Mouse (Mus musculus) ES-E14 (cell line): ENCODE measurements around the gene Mgmt. TPM values are rescaled to one million over a fixed set of nuclear protein-coding genes. Genes with fewer than 3 reads are reported as not detected.

Source experiments
- DNase-seq: peaks from one replicate; pipeline ENCODE4 v3.0.0-alpha.2; 2013; ENCODE audit warnings: low read depth, low spot score
- H3K27ac ChIP-seq: 2 replicates; pipeline ENCODE4 v1.5.1; 2012; ENCODE audit warnings: low read depth, mild to moderate bottlenecking, low read length, moderate library complexity, mixed read lengths; ENCODE audit not compliant: poor library complexity, insufficient read depth, severe bottlenecking
- H3K36me3 ChIP-seq: 2 replicates; pipeline ENCODE4 v1.6.1; 2012; ENCODE audit warnings: mild to moderate bottlenecking, low read length, moderate library complexity, mixed read lengths; ENCODE audit not compliant: control insufficient read depth, poor library complexity, insufficient read depth, severe bottlenecking
- H3K4me1 ChIP-seq, 2 experiments: fragments of 150-350 bp in 1 of 2; sonication (generic) in 1 of 2; 2 replicates each; pipeline ENCODE4 v1.6.1; 2012; ENCODE audit warnings: low read length in 2 of 2, mild to moderate bottlenecking in 1 of 2, mixed read lengths in 1 of 2; ENCODE audit not compliant: control insufficient read depth in 2 of 2, insufficient read depth in 2 of 2, poor library complexity in 1 of 2
- H3K4me3 ChIP-seq, 2 experiments: fragments of 150-350 bp in 1 of 2; sonication (generic) in 1 of 2; 2 replicates each; pipeline ENCODE4 v1.5.1; 2012; ENCODE audit warnings: low read length in 2 of 2, low read depth in 1 of 2, mild to moderate bottlenecking in 1 of 2, mixed read lengths in 1 of 2; ENCODE audit not compliant: insufficient read depth in 1 of 2, poor library complexity in 1 of 2, severe bottlenecking in 1 of 2
- H3K9ac ChIP-seq: 2 replicates; pipeline ENCODE4 v1.6.1; 2012; ENCODE audit warnings: low read depth, mild to moderate bottlenecking, low read length, mixed read lengths; ENCODE audit not compliant: poor library complexity, insufficient read depth, severe bottlenecking
- H3K9me3 ChIP-seq: fragments of 150-350 bp; sonication (generic); 2 replicates; pipeline ENCODE4 v1.6.1; 2012; ENCODE audit warnings: low read depth, mild to moderate bottlenecking, low read length; ENCODE audit not compliant: control insufficient read depth, insufficient read depth
- CHD2 ChIP-seq: IDR thresholded peaks from 2 replicates; pipeline ENCODE4 v1.6.1; 2014; ENCODE audit warnings: mild to moderate bottlenecking, low read depth, low read length, inconsistent platforms
- HCFC1 ChIP-seq: IDR thresholded peaks from 2 replicates; pipeline ENCODE4 v1.6.1; 2012; ENCODE audit warnings: low read length, inconsistent platforms, borderline replicate concordance; ENCODE audit not compliant: insufficient read depth
- MAFK ChIP-seq: IDR thresholded peaks from 2 replicates; pipeline ENCODE4 v1.6.1; 2014; ENCODE audit warnings: mild to moderate bottlenecking, low read depth, low read length, inconsistent platforms; ENCODE audit not compliant: insufficient read depth
- ZC3H11A ChIP-seq: IDR thresholded peaks from 2 replicates; pipeline ENCODE4 v1.6.1; 2012; ENCODE audit warnings: low read depth, mild to moderate bottlenecking, inconsistent platforms, low read length, borderline replicate concordance
- ZNF384 ChIP-seq: IDR thresholded peaks from 2 replicates; pipeline ENCODE4 v1.6.1; 2012; ENCODE audit warnings: low read depth, low read length, inconsistent platforms
- in situ Hi-C, 2 experiments: fragments of 600-800 bp; cut with MboI; formaldehyde crosslinking; loops; one replicate each; pipeline ENCODE4 v1.15.1; 2025; ENCODE audit warnings: low sequenced_read_pairs in 2 of 2, inconsistent platforms in 1 of 2; ENCODE audit not compliant: unreplicated experiment in 2 of 2
- total RNA-seq: library from RNA; depleted of rRNA; stranded (reverse); fragments of 300-350 nt; gene quantifications from 2 replicates; pipeline ENCODE4 v1.2.3, GENCODE M21; 2012; rRNA removed

The Mgmt gene
- total RNA-seq: 6.4 and 7.4 TPM in 2 replicates

DNA sequence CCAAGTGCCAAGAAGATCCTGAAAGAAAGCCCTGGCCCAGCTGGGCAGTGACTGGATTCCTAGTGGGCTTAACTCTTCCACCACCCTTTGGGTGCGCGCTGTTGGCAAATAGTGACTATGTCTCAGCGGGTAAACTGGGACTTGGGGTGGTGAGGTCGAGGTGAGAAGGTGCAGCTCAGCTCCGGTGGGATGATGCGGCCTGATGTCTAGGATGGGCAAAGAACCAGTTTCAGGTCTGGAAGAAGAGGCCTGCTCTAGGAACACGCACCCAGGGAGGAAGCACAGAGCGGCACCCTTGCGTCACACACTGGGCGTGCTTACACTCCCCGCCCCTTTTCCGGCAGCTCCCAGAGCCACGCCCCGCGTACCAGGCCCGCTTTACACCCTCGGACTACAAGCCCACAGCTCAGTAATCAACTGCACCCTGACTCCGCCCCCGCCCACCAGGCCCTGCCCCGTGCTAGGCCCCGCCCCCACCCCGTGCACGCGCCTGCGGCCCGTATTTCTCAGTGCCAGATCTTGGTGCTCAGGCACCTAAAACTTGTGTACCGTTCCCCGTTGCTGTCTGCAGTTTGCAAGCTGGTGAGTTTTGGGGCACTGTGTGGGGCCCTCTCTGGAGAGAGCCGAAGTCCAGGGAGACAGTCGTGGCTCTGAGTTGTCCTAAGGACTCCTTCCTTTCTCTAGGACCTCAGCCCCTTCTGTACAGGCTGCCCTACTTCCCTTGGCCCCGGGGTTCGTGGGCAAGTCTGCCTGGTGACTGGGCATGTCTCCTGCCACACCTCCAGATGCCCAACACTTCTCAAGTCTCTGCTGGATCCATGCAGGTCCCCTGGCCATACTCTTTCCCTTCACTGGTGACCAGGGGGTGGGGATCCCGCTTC, at the start of gene Mgmt:
Mgmt (plus strand) TSS at position 509 of the 881 bp plus-strand sequence.
- in situ Hi-C loops: no loop called here
- Histone ChIP-seq H3K4me1 (no peaks in the 10 kb centered on the region), H3K36me3 (no peaks in the 10 kb centered on the region), H3K9ac (peak within 1 kb of the TSS; percentile 74), H3K27ac (no peak within 1 kb of the TSS), H3K9me3 (no peaks in the 10 kb centered on the region), H3K4me3 (peak within 1 kb of the TSS; percentile 62 to 94)
- no peak for TF ChIP-seq ZC3H11A
- DNase-seq: peak; percentile 86

DNA sequence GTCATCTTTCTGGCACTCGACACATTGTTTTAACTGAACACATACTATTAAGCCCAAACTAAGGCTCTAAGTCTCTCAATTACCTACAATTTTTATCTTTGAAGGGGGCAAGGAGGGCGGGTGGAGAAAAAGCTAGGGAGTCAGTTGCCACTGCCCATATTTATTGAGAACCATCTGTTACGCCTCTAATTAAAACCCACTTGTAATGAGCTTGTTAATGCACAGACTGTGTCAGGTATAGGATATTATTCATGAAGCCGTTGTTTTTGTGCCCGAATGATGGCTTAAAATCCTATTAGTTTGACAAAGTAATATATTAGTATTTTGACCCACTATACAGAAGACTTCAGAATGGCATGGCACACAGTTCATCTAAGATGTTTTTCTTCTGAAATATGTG, 49.6 kb upstream of the Mgmt start:
- Histone ChIP-seq H3K9me3 (no peaks in the 10 kb centered on the region), H3K36me3 (no peaks in the 10 kb centered on the region), H3K4me1 (peaks cover 0 to 2% of the 10 kb centered on the region in 2 experiments; a peak in 2 of 4 replicates), H3K9ac (no peak overlapping the region), H3K27ac (no peak overlapping the region), H3K4me3 (no peak overlapping the region)
- TF ChIP-seq HCFC1 (no peak), MAFK (no peak), ZNF384 (no peak), ZC3H11A (no peak), CHD2 (no peak)
- in situ Hi-C loops: no loop called here
- no peak for DNase-seq

DNA sequence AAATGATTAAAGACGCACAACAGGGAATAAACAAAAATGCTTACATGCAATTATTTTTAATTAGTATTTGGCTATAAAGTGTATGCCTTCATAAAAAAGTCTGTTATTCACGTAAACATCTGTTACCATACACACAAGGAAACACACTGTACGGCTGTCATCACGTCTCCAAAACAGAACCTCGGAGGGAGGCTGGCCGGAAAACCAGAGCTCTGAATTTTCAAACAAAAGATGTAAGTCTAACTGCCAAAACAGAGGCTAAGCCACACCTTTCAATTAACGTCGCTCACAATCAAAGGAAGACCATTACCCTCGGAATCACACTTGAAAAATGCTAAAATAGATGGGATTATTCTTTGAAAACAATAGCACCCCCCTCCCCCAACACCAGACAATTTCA, 49.1 kb upstream of the Mgmt start:
- H3K4me1 ChIP-seq: peaks cover 0 to 2% of the 10 kb centered on the region in 2 experiments; a peak in 2 of 4 replicates
- DNase-seq: no peak
- TF ChIP-seq CHD2 (no peak), MAFK (no peak), ZNF384 (no peak), HCFC1 (no peak), ZC3H11A (no peak)

DNA sequence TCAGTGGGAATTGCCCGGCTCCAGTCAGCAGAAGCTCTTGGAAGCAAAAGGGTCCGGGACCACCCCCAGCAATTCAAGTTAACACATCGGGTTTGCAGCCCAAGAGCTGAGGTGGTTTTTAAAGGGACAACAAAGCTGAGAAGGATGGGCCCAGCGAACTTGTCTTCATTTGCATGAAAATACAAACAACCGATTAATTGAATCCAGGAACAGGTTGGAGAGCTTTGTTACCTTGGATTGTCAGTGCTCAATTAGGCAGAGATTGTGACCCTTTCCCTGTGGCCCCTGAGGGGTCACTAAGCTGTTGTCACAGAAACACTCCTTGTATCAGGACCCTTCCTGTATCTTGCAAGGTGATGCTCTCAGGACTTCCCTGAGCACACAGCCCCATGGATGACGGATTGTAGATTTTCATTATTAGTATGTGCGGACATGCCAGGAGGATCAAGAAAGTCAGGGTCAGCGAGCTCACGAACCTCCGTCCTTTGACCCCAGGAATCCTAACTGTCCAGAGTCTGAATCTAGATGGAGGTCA, 48.3 kb upstream of the Mgmt start:
- TF ChIP-seq HCFC1 (no peak), MAFK (no peak), ZC3H11A (no peak), CHD2 (no peak), ZNF384 (no peak)
- H3K9ac ChIP-seq: no peak overlapping the region
- H3K27ac ChIP-seq: no peak overlapping the region
- no peak overlapping the region for H3K4me3 ChIP-seq
- in situ Hi-C loops: no loop called here
- H3K36me3 ChIP-seq: no peaks in the 10 kb centered on the region
- no peaks in the 10 kb centered on the region for H3K9me3 ChIP-seq
- peaks cover 0 to 2% of the 10 kb centered on the region in 2 experiments; a peak in 2 of 4 replicates for H3K4me1 ChIP-seq
- DNase-seq: peak; percentile 30

More for the DNA sequence above, 49.1 kb upstream of the Mgmt start:
- H3K27ac ChIP-seq: no peak overlapping the region
- no peak overlapping the region for H3K9ac ChIP-seq
- H3K9me3 ChIP-seq: no peaks in the 10 kb centered on the region
- H3K36me3 ChIP-seq: no peaks in the 10 kb centered on the region
- in situ Hi-C loops: no loop called here
- H3K4me3 ChIP-seq: no peak overlapping the region
